Comparison of ENCODE assay signal across 28 mouse cellular contexts in genomic region chr6:72253168-72253567, GRCm38 (mm10). TPM values are rescaled to one million over a fixed set of nuclear protein-coding genes. Genes with fewer than 3 reads are reported as not detected.
"Had no signal": no experiment of that assay in that cellular context is flagged by ENCODE, and none has a peak within 500 bp of the region (broad histone marks: within the 10 kb centered on the region; RNA-seq: fewer than 3 reads in every experiment).

No protein-coding gene starts in this region.

- H3K36me3 ChIP-seq: limb, embryonic 10.5 days; limb, embryonic 13.5 days; liver, embryonic 12.5 days; liver, embryonic 15.5 days; lung, embryonic 15.5 days; midbrain, embryonic 12.5 days; midbrain, embryonic 15.5 days; neural tube, embryonic 12.5 days; neural tube, embryonic 15.5 days had no signal

- H3K27ac ChIP-seq: kidney, postnatal 0 days; layer of hippocampus, adult 2 months; limb, embryonic 10.5 days; limb, embryonic 13.5 days; liver, embryonic 12.5 days; liver, embryonic 15.5 days; lung, embryonic 15.5 days; midbrain, embryonic 12.5 days; midbrain, embryonic 15.5 days; neural tube, embryonic 12.5 days; neural tube, embryonic 15.5 days; stomach, postnatal 0 days had no signal

- H3K4me2 ChIP-seq: limb, embryonic 13.5 days; liver, embryonic 12.5 days; liver, embryonic 15.5 days; lung, embryonic 15.5 days; midbrain, embryonic 12.5 days; midbrain, embryonic 15.5 days; neural tube, embryonic 12.5 days; neural tube, embryonic 15.5 days had no signal

- H3K4me1 ChIP-seq: liver, embryonic 12.5 days; liver, embryonic 15.5 days; midbrain, embryonic 15.5 days had no signal

- ATAC-seq: liver, embryonic 12.5 days; midbrain, embryonic 15.5 days had no signal

- H3K4me3 ChIP-seq: layer of hippocampus, adult 2 months; limb, embryonic 10.5 days; limb, embryonic 13.5 days; liver, embryonic 12.5 days; liver, embryonic 15.5 days; lung, embryonic 15.5 days; midbrain, embryonic 12.5 days; midbrain, embryonic 15.5 days; neural tube, embryonic 12.5 days; neural tube, embryonic 15.5 days had no signal

- H3K9me3 ChIP-seq: limb, embryonic 10.5 days; limb, embryonic 13.5 days; liver, embryonic 12.5 days; liver, embryonic 15.5 days; lung, embryonic 15.5 days; megakaryocyte, embryonic 14.5 days; midbrain, embryonic 12.5 days; midbrain, embryonic 15.5 days; neural tube, embryonic 12.5 days; neural tube, embryonic 15.5 days had no signal

- H3K27me3 ChIP-seq: limb, embryonic 13.5 days; lung, embryonic 15.5 days; midbrain, embryonic 12.5 days; midbrain, embryonic 15.5 days; neural tube, embryonic 12.5 days had no signal

- DNase-seq: layer of hippocampus, adult 9-11 months; liver; lung, adult 18-20 months; lung, postnatal 10 days; lung, postnatal 36 days; right cerebral cortex, adult 18-20 months; right cerebral cortex, postnatal 14 days; right cerebral cortex, postnatal 4 days; thymus, adult 2 months; thymus, postnatal 14 days; thymus, postnatal 4 days had no signal

- H3K9ac ChIP-seq: limb, embryonic 13.5 days; liver, embryonic 12.5 days; liver, embryonic 15.5 days; lung, embryonic 15.5 days; midbrain, embryonic 12.5 days; midbrain, embryonic 15.5 days; neural tube, embryonic 12.5 days; neural tube, embryonic 15.5 days had no signal

RNA-seq across cellular contexts. Expression of gene Sftpb, which starts 51.2 kb away (rescaled TPM):
- total RNA-seq: layer of hippocampus, adult 2 months; layer of hippocampus, postnatal 25 days; left cerebral cortex, adult 18-20 months; left cerebral cortex, postnatal 25 days had no signal
- polyA plus RNA-seq: kidney, postnatal 0 days; limb, embryonic 10.5 days; limb, embryonic 13.5 days; liver, embryonic 12.5 days; liver, embryonic 15.5 days; midbrain, embryonic 12.5 days; neural tube, embryonic 12.5 days; stomach, embryonic 14.5 days; stomach, postnatal 0 days had no signal
